Mouse (Mus musculus): ENCODE measurements around the gene Lrrc23. TPM values are rescaled to one million over a fixed set of nuclear protein-coding genes. Genes with fewer than 3 reads are reported as not detected.

Lrrc23 gene
- polyA plus RNA-seq, 1 experiment from 2014 or later: 0.45 TPM

- Histone ChIP-seq H3K4me3 (ENCODE audit: low read depth, low read length) (peak overlapping the region; percentile 80), H3K27ac (ENCODE audit: low read depth) (peak overlapping the region; percentile 95), H3K27me3 (replicated peaks; ENCODE audit: control insufficient read depth, insufficient read depth, low read length) (no peaks in the 10 kb centered on the region), H3K9ac (ENCODE audit: low read length) (peak overlapping the region; percentile 92), H3K4me1 (replicated peaks; ENCODE audit: control insufficient read depth, insufficient read depth, low read length) (peaks cover 36% of the 10 kb centered on the region), H3K36me3 (ENCODE audit: control insufficient read depth, insufficient read depth, low read length) (peaks cover 7% of the 10 kb centered on the region), H3K9me3 (ENCODE audit: control insufficient read depth, low read length) (no peaks in the 10 kb centered on the region), H3K4me2 (ENCODE audit: low read length) (peak overlapping the region; percentile 70)
- peak; percentile 75 for ATAC-seq (replicated peaks; ENCODE audit: low FRiP score, low TSS enrichment, low read depth)
- under 1% methylated on average over 48 of the region's 54 CpGs for WGBS
- peak; percentile 90 for DNase-seq (ENCODE audit: low spot score)
Measured at GRCm38 (mm10) chr6:124756652-124757350, 22.7 kb downstream of the Lrrc23 start.

GRCm38 (mm10) chr6:124755831-124756595 lies 23.5 kb downstream of the Lrrc23 start, which contains the start of the genes Gm45234 and Atn1:
Gm45234 (minus strand) TSS chr6:124756021.
Atn1 (minus strand) TSS chr6:124756524.
- Histone ChIP-seq H3K9me3 (ENCODE audit: control insufficient read depth, low read length) (no peaks in the 10 kb centered on the region), H3K9ac (ENCODE audit: low read length) (peak within 1 kb of the TSS; percentile 92), H3K4me3 (ENCODE audit: low read depth, low read length) (peak within 1 kb of the TSS; percentile 80), H3K36me3 (ENCODE audit: control insufficient read depth, insufficient read depth, low read length) (peaks cover 7% of the 10 kb centered on the region), H3K4me2 (ENCODE audit: low read length) (peak within 1 kb of the TSS; percentile 70), H3K27ac (ENCODE audit: low read depth) (peak within 1 kb of the TSS; percentile 95), H3K27me3 (replicated peaks; ENCODE audit: control insufficient read depth, insufficient read depth, low read length) (no peaks in the 10 kb centered on the region), H3K4me1 (replicated peaks; ENCODE audit: control insufficient read depth, insufficient read depth, low read length) (peaks cover 36% of the 10 kb centered on the region)
- ATAC-seq (replicated peaks; ENCODE audit: low FRiP score, low TSS enrichment, low read depth) (peak; percentile 67), DNase-seq (ENCODE audit: low spot score) (peak; percentile 85)
- WGBS: 0% methylated on average over 62 of the region's 100 CpGs

- H3K27me3 ChIP-seq (replicated peaks; ENCODE audit: control insufficient read depth, insufficient read depth, low read length): no peaks in the 10 kb centered on the region
- H3K4me3 ChIP-seq (ENCODE audit: low read depth, low read length): peak overlapping the region; percentile 80
- peak overlapping the region; percentile 70 for H3K4me2 ChIP-seq (ENCODE audit: low read length)
- peak overlapping the region; percentile 92 for H3K9ac ChIP-seq (ENCODE audit: low read length)
- DNase-seq (ENCODE audit: low spot score) (no peak), ATAC-seq (replicated peaks; ENCODE audit: low FRiP score, low TSS enrichment, low read depth) (no peak)
- 7% methylated on average over 3 of the region's 3 CpGs for WGBS
- peaks cover 7% of the 10 kb centered on the region for H3K36me3 ChIP-seq (ENCODE audit: control insufficient read depth, insufficient read depth, low read length)
- peaks cover 36% of the 10 kb centered on the region for H3K4me1 ChIP-seq (replicated peaks; ENCODE audit: control insufficient read depth, insufficient read depth, low read length)
- peak overlapping the region; percentile 95; the same call in 1 of the 2 replicates for H3K27ac ChIP-seq (ENCODE audit: low read depth)
- no peaks in the 10 kb centered on the region for H3K9me3 ChIP-seq (ENCODE audit: control insufficient read depth, low read length)
Measured at GRCm38 (mm10) chr6:124755306-124755705, 24.2 kb downstream of the Lrrc23 start.

- no peak overlapping the region for H3K4me3 ChIP-seq (ENCODE audit: low read depth, low read length)
- DNase-seq (ENCODE audit: low spot score) (no peak), ATAC-seq (replicated peaks; ENCODE audit: low FRiP score, low TSS enrichment, low read depth) (no peak)
- H3K27me3 ChIP-seq (replicated peaks; ENCODE audit: control insufficient read depth, insufficient read depth, low read length): no peaks in the 10 kb centered on the region
- H3K4me2 ChIP-seq (ENCODE audit: low read length): no peak overlapping the region
- 79% methylated on average over 2 of the region's 2 CpGs for WGBS
- H3K9ac ChIP-seq (ENCODE audit: low read length): no peak overlapping the region
- H3K36me3 ChIP-seq (ENCODE audit: control insufficient read depth, insufficient read depth, low read length): peaks cover 16% of the 10 kb centered on the region
- H3K4me1 ChIP-seq (replicated peaks; ENCODE audit: control insufficient read depth, insufficient read depth, low read length): peaks cover 33% of the 10 kb centered on the region
- H3K27ac ChIP-seq (ENCODE audit: low read depth): no peak overlapping the region
- H3K9me3 ChIP-seq (ENCODE audit: control insufficient read depth, low read length): no peaks in the 10 kb centered on the region
Measured at GRCm38 (mm10) chr6:124753861-124754260, 25.7 kb downstream of the Lrrc23 start.

- DNase-seq (ENCODE audit: low spot score) (no peak), ATAC-seq (replicated peaks; ENCODE audit: low FRiP score, low TSS enrichment, low read depth) (no peak)
- Histone ChIP-seq H3K9me3 (ENCODE audit: control insufficient read depth, low read length) (no peaks in the 10 kb centered on the region), H3K27ac (ENCODE audit: low read depth) (no peak overlapping the region), H3K4me2 (ENCODE audit: low read length) (no peak overlapping the region), H3K27me3 (replicated peaks; ENCODE audit: control insufficient read depth, insufficient read depth, low read length) (no peaks in the 10 kb centered on the region), H3K4me3 (ENCODE audit: low read depth, low read length) (no peak overlapping the region), H3K4me1 (replicated peaks; ENCODE audit: control insufficient read depth, insufficient read depth, low read length) (peaks cover 28% of the 10 kb centered on the region), H3K36me3 (ENCODE audit: control insufficient read depth, insufficient read depth, low read length) (peaks cover 36% of the 10 kb centered on the region), H3K9ac (ENCODE audit: low read length) (no peak overlapping the region)
- WGBS: 86% methylated on average over 8 of the region's 8 CpGs
Measured at GRCm38 (mm10) chr6:124750405-124750804, 29.1 kb downstream of the Lrrc23 start.

GRCm38 (mm10) chr6:124746654-124747632 lies 32.6 kb downstream of the Lrrc23 start:
- Histone ChIP-seq H3K36me3 (ENCODE audit: control insufficient read depth, insufficient read depth, low read length) (peaks cover 55% of the 10 kb centered on the region), H3K27me3 (replicated peaks; ENCODE audit: control insufficient read depth, insufficient read depth, low read length) (no peaks in the 10 kb centered on the region), H3K27ac (ENCODE audit: low read depth) (no peak overlapping the region), H3K9ac (ENCODE audit: low read length) (no peak overlapping the region; the same call in 1 of the 2 replicates), H3K4me1 (replicated peaks; ENCODE audit: control insufficient read depth, insufficient read depth, low read length) (peaks cover 12% of the 10 kb centered on the region), H3K4me3 (ENCODE audit: low read depth, low read length) (no peak overlapping the region), H3K9me3 (ENCODE audit: control insufficient read depth, low read length) (no peaks in the 10 kb centered on the region), H3K4me2 (ENCODE audit: low read length) (0 out of 2 replicates have a peak overlapping the region, but pooled peaks have one; percentile 94)
- 88% methylated on average over 7 of the region's 7 CpGs for WGBS
- ATAC-seq (replicated peaks; ENCODE audit: low FRiP score, low TSS enrichment, low read depth): 0 out of 2 replicates have a peak, but pooled peaks have one; percentile 4
- no peak for DNase-seq (ENCODE audit: low spot score)

GRCm38 (mm10) chr6:124746296-124746605 lies 33.3 kb downstream of the Lrrc23 start:
- peak overlapping the region; percentile 94 for H3K4me2 ChIP-seq (ENCODE audit: low read length)
- H3K9ac ChIP-seq (ENCODE audit: low read length): peak overlapping the region; percentile 68
- peak; percentile 77 for DNase-seq (ENCODE audit: low spot score)
- H3K36me3 ChIP-seq (ENCODE audit: control insufficient read depth, insufficient read depth, low read length): peaks cover 55% of the 10 kb centered on the region
- H3K4me3 ChIP-seq (ENCODE audit: low read depth, low read length): peak overlapping the region; percentile 46
- H3K4me1 ChIP-seq (replicated peaks; ENCODE audit: control insufficient read depth, insufficient read depth, low read length): peaks cover 17% of the 10 kb centered on the region
- H3K27me3 ChIP-seq (replicated peaks; ENCODE audit: control insufficient read depth, insufficient read depth, low read length): no peaks in the 10 kb centered on the region
- H3K9me3 ChIP-seq (ENCODE audit: control insufficient read depth, low read length): no peaks in the 10 kb centered on the region
- H3K27ac ChIP-seq (ENCODE audit: low read depth): peak overlapping the region; percentile 84
- ATAC-seq (replicated peaks; ENCODE audit: low FRiP score, low TSS enrichment, low read depth): no peak
- 22% methylated on average over 8 of the region's 8 CpGs for WGBS

Measured in intestine, embryonic 14.5 days (tissue).